Mouse (Mus musculus) layer of hippocampus, adult 9-11 months (tissue): ENCODE data around the gene C2cd5.
A peak's percentile ranks its signal among the peaks of the same experiment; 100 is the strongest.

ENCODE experiments used
- DNase-seq: peaks from one replicate; pipeline ENCODE4 v3.0.0; 2022

Gene C2cd5

GRCm38 (mm10) chr6:143115011-143115445 lies 15.1 kb upstream of the C2cd5 start:
- no peak for DNase-seq

GRCm38 (mm10) chr6:143114556-143114955 lies 14.6 kb upstream of the C2cd5 start:
- peak; percentile 35 for DNase-seq

- DNase-seq, result no peak
Observed at GRCm38 (mm10) chr6:143110371-143110770, 10.4 kb upstream of the C2cd5 start.

GRCm38 (mm10) chr6:143109622-143110218 lies 9.8 kb upstream of the C2cd5 start:
- no peak for DNase-seq

DNA sequence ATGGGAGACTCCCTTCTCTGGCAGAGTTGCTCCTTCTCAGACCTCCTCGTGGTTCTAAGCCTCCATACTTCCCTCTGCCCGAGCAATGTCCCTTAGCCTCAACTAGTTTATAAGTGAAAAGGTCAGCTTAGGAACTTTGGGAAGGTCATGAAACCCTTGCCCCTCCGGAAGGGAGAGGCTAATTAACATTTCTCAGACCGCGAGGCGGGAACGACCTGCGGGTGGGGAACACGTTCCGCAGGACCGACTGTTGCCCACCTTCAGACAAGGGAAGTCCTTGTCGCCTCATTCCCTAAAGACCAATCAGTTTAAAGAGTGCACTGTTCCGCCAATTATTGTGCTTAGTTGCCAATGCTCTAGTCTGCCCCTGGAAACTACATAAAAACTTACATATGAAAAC lies 8.1 kb upstream of the C2cd5 start:
- no peak for DNase-seq

GRCm38 (mm10) chr6:143107611-143108010 lies 7.7 kb upstream of the C2cd5 start:
- no peak for DNase-seq

- DNase-seq, result no peak
Observed at GRCm38 (mm10) chr6:143105766-143106165, 5.8 kb upstream of the C2cd5 start.

DNA sequence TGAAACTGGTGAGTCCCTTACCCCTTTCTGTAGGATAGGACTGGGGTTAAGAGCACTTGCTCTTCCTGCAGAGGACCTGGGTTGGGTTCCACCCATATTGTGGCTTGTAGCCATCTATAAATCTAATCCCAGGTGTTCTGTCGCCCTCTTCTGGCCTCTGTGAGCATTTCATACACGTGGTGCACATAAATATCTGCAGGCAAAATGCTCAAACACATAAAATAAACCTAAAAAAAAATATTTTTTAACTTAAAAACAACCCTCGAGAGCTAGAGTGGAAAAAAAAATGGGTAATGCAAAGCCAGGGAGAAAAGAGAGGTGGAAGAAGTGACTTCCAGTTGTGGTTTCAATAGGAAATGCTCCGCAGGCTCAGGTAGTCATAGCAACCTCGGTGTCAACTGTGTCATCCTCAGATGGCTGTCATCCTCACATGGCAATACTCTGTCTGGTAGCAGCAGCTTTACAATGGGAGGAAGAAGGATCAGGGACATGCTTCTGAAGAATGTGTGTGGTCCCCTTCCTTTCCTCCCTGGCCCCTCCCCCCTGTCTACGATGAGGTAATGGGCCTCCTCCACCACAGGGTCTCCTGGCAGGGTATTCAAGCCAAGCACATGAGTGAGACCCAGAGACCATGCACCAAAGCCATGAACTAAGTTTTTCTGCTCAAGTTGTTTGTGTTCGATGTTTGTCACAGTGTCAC lies 4.2 kb upstream of the C2cd5 start:
- DNase-seq, result no peak

- DNase-seq, result no peak
Observed at GRCm38 (mm10) chr6:143100478-143101115, 656 bp upstream of the C2cd5 start.

DNA sequence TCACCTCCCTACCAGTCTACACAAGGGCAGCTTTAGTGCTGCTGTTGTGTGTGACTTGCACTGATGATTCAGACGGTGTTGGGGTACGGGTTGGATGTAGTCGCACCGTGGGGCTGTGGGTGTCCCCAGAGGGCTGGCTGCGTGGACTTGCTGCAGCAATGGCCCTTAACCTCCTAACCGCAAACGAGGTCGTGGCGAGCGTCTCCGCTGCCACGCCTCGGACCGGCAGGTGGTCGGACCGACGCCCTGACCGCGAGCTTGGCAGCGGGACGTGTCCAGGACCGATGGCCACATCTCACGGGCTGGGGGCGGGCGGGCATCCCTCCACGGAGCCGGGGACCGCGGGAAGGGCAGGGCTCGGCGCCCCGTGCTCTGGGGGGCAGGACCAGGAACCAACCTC lies 660 bp downstream of the C2cd5 start:
- DNase-seq, result peak; percentile 26

DNA sequence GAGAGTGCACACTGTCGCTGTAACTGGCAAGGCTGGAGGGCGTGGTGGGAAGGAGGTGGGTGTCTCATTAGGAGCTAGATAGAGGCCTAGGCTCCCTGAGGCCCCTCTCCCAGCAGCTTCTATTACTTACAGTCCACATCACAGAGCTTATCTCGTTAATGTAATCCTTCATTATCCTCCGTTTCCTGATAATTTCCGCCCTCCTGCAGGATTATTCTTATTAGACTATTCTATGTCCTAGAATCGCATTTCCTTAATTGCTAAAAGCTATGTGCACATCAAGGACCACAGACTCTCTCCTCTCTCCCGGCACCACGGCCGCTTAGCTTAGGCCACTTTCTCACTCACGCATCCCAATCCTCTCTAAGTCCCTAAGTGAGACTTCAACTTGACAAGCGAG lies 4.8 kb downstream of the C2cd5 start:
- DNase-seq, result no peak

DNA sequence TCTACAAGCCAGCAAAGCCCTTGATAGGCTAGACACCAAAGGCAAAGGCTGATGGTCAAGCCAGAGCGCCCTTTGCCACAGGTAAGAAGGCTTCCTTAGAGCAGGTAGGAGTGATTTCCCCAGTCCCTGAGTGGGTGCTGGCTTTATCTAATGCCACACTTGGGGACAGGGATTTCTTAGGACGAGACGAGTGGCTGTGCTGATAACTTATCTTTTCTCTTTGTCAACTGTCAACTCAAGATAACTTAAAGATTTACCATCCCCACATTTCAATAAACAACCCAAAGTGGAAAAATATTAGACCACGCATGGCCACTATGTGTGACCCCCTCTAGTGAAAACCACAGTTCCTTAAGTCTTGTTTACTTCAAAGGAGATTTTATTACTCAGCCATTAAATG lies 7.1 kb downstream of the C2cd5 start:
- no peak for DNase-seq

GRCm38 (mm10) chr6:143091076-143091475 lies 8.9 kb downstream of the C2cd5 start:
- no peak for DNase-seq

DNA sequence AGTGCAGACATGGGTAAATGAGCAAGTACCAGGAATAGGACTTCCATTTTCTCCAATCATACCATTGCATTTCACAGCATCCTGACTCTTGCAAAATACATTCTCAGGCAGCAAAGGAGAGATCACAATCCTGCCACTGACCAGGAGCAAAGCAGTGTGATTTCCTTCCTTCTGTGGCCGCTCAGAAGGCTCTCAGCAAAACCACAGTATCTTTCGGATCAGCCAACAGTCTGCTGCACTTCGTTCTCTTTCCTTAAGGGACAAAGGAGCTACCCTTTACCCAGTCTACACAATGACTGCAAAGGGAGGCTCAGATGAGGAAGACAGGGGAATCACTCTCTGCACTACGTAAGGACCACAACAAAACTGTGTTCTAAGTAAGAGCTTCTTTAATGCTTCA lies 12.6 kb downstream of the C2cd5 start:
- DNase-seq, result no peak

GRCm38 (mm10) chr6:143085898-143086297 lies 14.0 kb downstream of the C2cd5 start:
- no peak for DNase-seq

- no peak for DNase-seq
Observed at GRCm38 (mm10) chr6:143084314-143085025, 15.5 kb downstream of the C2cd5 start.

DNA sequence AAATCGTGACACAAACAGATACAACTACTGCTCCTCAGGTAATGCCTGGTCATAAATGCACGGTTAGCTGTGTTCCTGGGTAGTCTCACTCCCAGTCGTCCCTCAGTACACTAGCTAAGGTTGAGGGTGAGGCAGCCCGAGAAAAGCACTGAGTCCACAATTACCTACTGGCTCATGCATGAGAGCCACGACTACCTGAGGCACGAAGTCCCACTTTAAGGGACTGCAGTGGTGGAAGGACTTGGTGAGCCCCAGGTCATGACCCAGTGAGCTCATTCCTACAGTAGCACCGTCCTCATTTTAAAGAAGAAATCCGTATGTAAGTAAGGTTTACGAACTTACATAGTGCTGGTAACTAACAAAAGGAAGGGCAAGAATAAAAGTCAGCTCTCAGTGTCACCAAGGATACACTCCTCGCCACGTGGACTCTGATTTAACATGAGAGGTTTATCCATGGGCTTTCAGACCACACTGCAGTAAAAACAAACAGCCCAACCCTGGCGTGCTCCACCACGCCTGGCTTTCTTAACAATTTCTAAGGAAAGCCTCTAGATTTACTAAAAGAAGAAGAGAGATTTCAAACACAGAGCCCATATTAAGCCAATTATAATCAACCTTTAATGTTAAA lies 18.3 kb downstream of the C2cd5 start:
- no peak for DNase-seq

- DNase-seq, result no peak
Observed at GRCm38 (mm10) chr6:143080774-143081173, 19.2 kb downstream of the C2cd5 start.

DNA sequence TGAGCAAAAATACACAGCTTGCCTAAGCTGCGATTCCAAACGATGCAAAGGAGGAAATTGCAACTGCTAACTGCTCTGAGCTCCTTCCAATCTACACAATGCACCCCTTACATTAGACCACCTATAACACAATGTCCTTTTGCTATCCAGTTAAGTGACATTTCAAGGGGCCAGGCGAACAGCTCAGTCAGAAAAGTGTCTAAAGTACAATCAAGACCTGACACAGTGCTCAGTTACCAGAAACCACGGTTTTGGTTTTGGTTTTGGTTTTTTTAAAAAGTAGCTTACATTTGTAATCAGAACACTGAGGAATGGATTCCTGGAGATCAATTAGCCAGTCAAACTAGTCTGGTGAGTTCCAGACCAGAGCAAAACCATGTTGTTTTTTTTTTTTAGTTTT lies 20.8 kb downstream of the C2cd5 start:
- no peak for DNase-seq

DNA sequence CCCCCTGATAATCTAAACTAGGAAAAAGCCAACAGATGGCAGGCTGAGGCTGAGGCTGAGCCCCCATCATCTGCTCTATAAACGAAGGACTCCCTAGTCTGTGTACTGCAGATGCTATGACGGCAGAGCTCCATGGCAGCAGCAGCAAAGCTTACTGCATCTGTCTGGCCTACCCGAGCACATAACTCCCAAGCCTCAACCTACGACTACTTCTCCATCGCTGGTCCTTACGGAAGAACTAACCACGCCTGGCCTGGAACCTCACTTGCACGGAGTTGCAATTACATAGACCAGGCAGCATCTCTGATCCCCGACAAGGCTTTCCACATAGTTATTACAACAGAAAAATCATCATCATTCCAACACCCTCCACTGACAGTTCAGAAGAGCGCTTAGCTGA lies 23.5 kb downstream of the C2cd5 start:
- no peak for DNase-seq

DNA sequence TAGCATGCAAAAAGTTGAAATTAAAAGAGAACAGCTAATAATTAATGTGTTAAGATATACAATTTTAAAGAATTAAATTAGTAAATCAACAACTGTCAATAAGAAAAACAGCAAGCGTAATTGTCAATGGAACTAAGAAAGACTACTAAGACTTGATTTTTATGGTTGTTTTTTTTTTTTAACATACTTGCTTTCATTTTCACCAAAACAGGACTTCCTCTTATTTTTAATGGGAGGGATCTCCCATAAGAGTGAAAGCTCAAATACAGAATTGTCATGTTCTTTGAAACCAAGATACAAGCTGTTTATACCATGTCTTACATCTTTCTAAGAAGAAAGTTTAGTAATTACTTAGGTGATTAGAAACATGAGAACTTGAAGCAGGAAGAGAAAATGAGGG lies 26.0 kb downstream of the C2cd5 start:
- no peak for DNase-seq

DNA sequence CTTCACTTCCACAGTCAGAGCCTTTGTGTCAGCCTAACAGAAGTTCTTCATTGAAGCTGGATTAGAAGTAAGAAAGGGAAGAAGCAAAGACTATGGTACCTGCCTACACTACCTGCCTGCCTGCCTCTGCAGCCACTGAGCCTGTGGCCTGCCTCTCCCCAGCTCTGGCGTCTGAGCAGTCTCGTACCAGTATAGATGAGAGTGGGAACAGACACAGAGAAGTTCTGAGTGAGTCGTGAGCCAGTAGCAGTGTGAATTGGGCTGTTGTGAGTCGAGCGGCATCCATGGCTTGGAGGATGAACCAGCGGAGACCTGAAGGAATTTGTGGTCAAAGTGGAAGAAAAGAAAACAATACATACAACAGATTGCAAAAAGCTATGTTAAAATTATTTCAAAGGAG lies 26.5 kb downstream of the C2cd5 start:
- DNase-seq, result no peak

DNA sequence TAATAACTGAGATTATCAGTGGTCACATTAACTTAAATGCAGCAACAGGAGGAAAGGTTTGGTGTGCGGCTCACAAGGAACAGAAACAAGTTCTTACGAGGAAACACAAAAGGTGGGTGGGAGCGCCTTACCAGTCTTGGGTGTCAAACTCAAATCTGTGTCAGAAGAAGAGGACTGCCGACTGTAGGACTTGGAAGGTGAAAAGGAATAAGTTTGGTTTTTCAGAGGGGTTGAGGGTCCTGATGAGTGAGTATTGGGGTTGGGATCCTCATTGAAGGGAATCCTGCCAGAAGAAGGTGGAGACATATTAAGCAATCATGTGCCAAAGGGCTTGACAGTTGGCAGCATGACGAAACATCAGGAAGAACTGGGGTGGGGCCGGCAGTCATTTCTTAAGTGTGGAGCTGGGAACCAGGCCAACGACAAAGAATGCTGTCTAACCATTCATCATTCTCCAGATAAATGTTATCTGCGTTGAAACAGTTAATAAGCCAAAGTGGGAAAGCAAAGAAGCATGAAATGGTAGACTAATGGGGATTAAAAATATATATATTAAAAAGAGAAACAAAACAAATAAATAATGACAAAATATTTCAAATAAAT lies 27.4 kb downstream of the C2cd5 start:
- no peak for DNase-seq
